Mouse (Mus musculus) liver, postnatal 0 days (tissue): ENCODE results near the gene Gm20388. TPM values are rescaled to one million over a fixed set of nuclear protein-coding genes. Genes with fewer than 3 reads are reported as not detected.

Experiments used
- ATAC-seq: fragments of 200-750 bp; cut with Nextera tagmentation; 2 replicates; pipeline ENCODE4 v1.8.0; 2017; ENCODE audit warnings: mild to moderate bottlenecking, moderate library complexity
- DNase-seq: peaks from one replicate; pipeline ENCODE4 v3.0.0-alpha.2; 2016
- H3K27ac ChIP-seq: fragments of 300-500 bp; sonication (generic); 2 replicates; pipeline ENCODE4 v1.5.1; 2014; ENCODE audit warnings: antibody characterized with exemption, moderate library complexity, mild to moderate bottlenecking, low read depth
- H3K27me3 ChIP-seq: fragments of 300-500 bp; sonication (generic); 2 replicates; pipeline ENCODE4 v1.6.1; 2014; ENCODE audit warnings: low read length, control low read depth, mixed read lengths; ENCODE audit not compliant: insufficient read depth
- H3K36me3 ChIP-seq: fragments of 300-500 bp; sonication (generic); replicated peaks from 2 replicates; pipeline ENCODE4 v1.6.1; 2014; ENCODE audit warnings: mild to moderate bottlenecking, control low read depth, low read length, moderate library complexity, mixed read lengths; ENCODE audit not compliant: insufficient read depth
- H3K4me1 ChIP-seq: fragments of 300-500 bp; sonication (generic); 2 replicates; pipeline ENCODE4 v1.6.1; 2014; ENCODE audit warnings: antibody characterized with exemption, mild to moderate bottlenecking, control low read depth; ENCODE audit not compliant: insufficient read depth
- H3K4me2 ChIP-seq: fragments of 300-500 bp; sonication (generic); 2 replicates; pipeline ENCODE4 v1.6.1; 2014; ENCODE audit warnings: low read depth, mild to moderate bottlenecking, low read length, moderate library complexity, mixed read lengths
- H3K4me3 ChIP-seq: fragments of 300-500 bp; sonication (generic); 2 replicates; pipeline ENCODE4 v1.5.1; 2014; ENCODE audit warnings: low read depth, low read length
- H3K9ac ChIP-seq: fragments of 300-500 bp; sonication (generic); replicated peaks from 2 replicates; pipeline ENCODE4 v1.6.1; 2014; ENCODE audit warnings: mild to moderate bottlenecking, moderate library complexity
- H3K9me3 ChIP-seq: fragments of 300-500 bp; sonication (generic); 2 replicates; pipeline ENCODE4 v1.6.1; 2016; ENCODE audit warnings: mild to moderate bottlenecking, control low read depth, low read length, mixed read lengths
- CTCF ChIP-seq: sonication (generic); IDR thresholded peaks from 2 replicates; pipeline ENCODE4 v1.5.1; 2016; ENCODE audit warnings: antibody characterized with exemption, low read depth
- EP300 ChIP-seq: IDR thresholded peaks from 2 replicates; pipeline ENCODE4 v1.6.1; 2016; ENCODE audit warnings: antibody characterized with exemption, low read depth, mild to moderate bottlenecking
- WGBS: fragments of 180-500 bp; shearing (Covaris S2); extraction: QIAGEN DNeasy Blood & Tissue Kit; methylation state at CpG from one replicate; pipeline ENCODE4 v1.1.7; 2014; ENCODE audit not compliant: insufficient replicate concordance; 5-methylcytosine and 5-hydroxymethylcytosine counted together
- polyA plus RNA-seq: library from polyadenylated mRNA; unstranded; fragments of >200 nt; fragmentation: Nextera tagmentation; extraction: Ambion mirVana; gene quantifications from 2 replicates; pipeline ENCODE4 v1.2.1, GENCODE M21; 2015

Gm20388 gene
- polyA plus RNA-seq, 1 experiment from 2014 or later = not detected

- H3K4me1 ChIP-seq = no peaks in the 10 kb centered on the region
- H3K9ac ChIP-seq = no peak overlapping the region
- no peak overlapping the region for H3K4me3 ChIP-seq
- no peak overlapping the region for H3K4me2 ChIP-seq
- WGBS = 63% methylated on average over 7 of the region's 7 CpGs
- H3K27me3 ChIP-seq = 0 out of 2 replicates have a peak, but pooled peaks cover 2% of the 10 kb centered on the region
- H3K27ac ChIP-seq = no peak overlapping the region
- ATAC-seq (no peak), DNase-seq (no peak)
- no peaks in the 10 kb centered on the region for H3K36me3 ChIP-seq
- H3K9me3 ChIP-seq = no peaks in the 10 kb centered on the region
- TF ChIP-seq CTCF (no peak), EP300 (no peak)
These were observed 932.4 kb downstream of the Gm20388 start for GRCm38 (mm10) chr8:120843084-120843483.

- WGBS = 65% methylated on average over 5 of the region's 5 CpGs
- no peak overlapping the region for H3K4me3 ChIP-seq
- ATAC-seq (no peak), DNase-seq (no peak)
- no peak overlapping the region for H3K9ac ChIP-seq
- no peaks in the 10 kb centered on the region for H3K36me3 ChIP-seq
- no peak overlapping the region for H3K4me2 ChIP-seq
- 0 out of 2 replicates have a peak, but pooled peaks cover 6% of the 10 kb centered on the region for H3K27me3 ChIP-seq
- H3K27ac ChIP-seq = no peak overlapping the region
- no peak for TF ChIP-seq EP300
- TF ChIP-seq CTCF = no peak
- H3K9me3 ChIP-seq = no peaks in the 10 kb centered on the region
- no peaks in the 10 kb centered on the region for H3K4me1 ChIP-seq
These were observed 935.4 kb downstream of the Gm20388 start for GRCm38 (mm10) chr8:120846018-120846417.

- Histone ChIP-seq H3K36me3 (no peaks in the 10 kb centered on the region), H3K4me2 (no peak overlapping the region), H3K4me1 (no peaks in the 10 kb centered on the region), H3K9me3 (no peaks in the 10 kb centered on the region), H3K27me3 (0 out of 2 replicates have a peak, but pooled peaks cover 6% of the 10 kb centered on the region), H3K27ac (no peak overlapping the region), H3K9ac (no peak overlapping the region), H3K4me3 (no peak overlapping the region)
- no peak for ATAC-seq
- TF ChIP-seq CTCF (no peak), EP300 (no peak)
- WGBS = 22% methylated on average over 4 of the region's 4 CpGs
- DNase-seq = no peak
These were observed 936.6 kb downstream of the Gm20388 start for GRCm38 (mm10) chr8:120847279-120847678.

- H3K36me3 ChIP-seq = no peaks in the 10 kb centered on the region
- no peak for TF ChIP-seq CTCF
- TF ChIP-seq EP300 = no peak
- H3K4me1 ChIP-seq = no peaks in the 10 kb centered on the region
- ATAC-seq (no peak), DNase-seq (no peak)
- H3K4me3 ChIP-seq = no peak overlapping the region
- 0 out of 2 replicates have a peak, but pooled peaks cover 6% of the 10 kb centered on the region for H3K27me3 ChIP-seq
- H3K9me3 ChIP-seq = no peaks in the 10 kb centered on the region
- no peak overlapping the region for H3K27ac ChIP-seq
- no peak overlapping the region for H3K4me2 ChIP-seq
- H3K9ac ChIP-seq = no peak overlapping the region
- 15% methylated on average over 13 of the region's 14 CpGs for WGBS
These were observed 937.1 kb downstream of the Gm20388 start for GRCm38 (mm10) chr8:120847735-120848134.

GRCm38 (mm10) chr8:120848434-120848833 is 937.8 kb downstream of the Gm20388 start:
- Histone ChIP-seq H3K27me3 (0 out of 2 replicates have a peak, but pooled peaks cover 6% of the 10 kb centered on the region), H3K4me2 (no peak overlapping the region), H3K4me3 (no peak overlapping the region), H3K9ac (no peak overlapping the region), H3K9me3 (no peaks in the 10 kb centered on the region), H3K27ac (no peak overlapping the region), H3K4me1 (no peaks in the 10 kb centered on the region), H3K36me3 (no peaks in the 10 kb centered on the region)
- DNase-seq = no peak
- no peak for TF ChIP-seq CTCF
- TF ChIP-seq EP300 = no peak
- 65% methylated on average over 4 of the region's 4 CpGs for WGBS
- ATAC-seq = no peak

GRCm38 (mm10) chr8:120851411-120851810 is 940.8 kb downstream of the Gm20388 start:
- ATAC-seq = no peak
- Histone ChIP-seq H3K36me3 (no peaks in the 10 kb centered on the region), H3K27ac (no peak overlapping the region), H3K4me3 (no peak overlapping the region), H3K9ac (no peak overlapping the region), H3K27me3 (0 out of 2 replicates have a peak, but pooled peaks cover 6% of the 10 kb centered on the region), H3K4me2 (no peak overlapping the region), H3K4me1 (no peaks in the 10 kb centered on the region), H3K9me3 (no peaks in the 10 kb centered on the region)
- DNase-seq = no peak
- WGBS = 85% methylated on average over 12 of the region's 12 CpGs
- no peak for TF ChIP-seq CTCF
- no peak for TF ChIP-seq EP300

GRCm38 (mm10) chr8:120859881-120860280 is 949.2 kb downstream of the Gm20388 start:
- Histone ChIP-seq H3K27ac (no peak overlapping the region), H3K27me3 (no peaks in the 10 kb centered on the region), H3K4me3 (no peak overlapping the region), H3K36me3 (no peaks in the 10 kb centered on the region), H3K9me3 (peaks cover 4% of the 10 kb centered on the region; the same call in 1 of the 2 replicates), H3K9ac (no peak overlapping the region), H3K4me1 (no peaks in the 10 kb centered on the region), H3K4me2 (no peak overlapping the region)
- DNase-seq (no peak), ATAC-seq (no peak)
- TF ChIP-seq CTCF = no peak
- TF ChIP-seq EP300 = no peak
- WGBS = 68% methylated on average over 14 of the region's 14 CpGs
